Mouse (Mus musculus): ENCODE results near the gene Chml.

DNA sequence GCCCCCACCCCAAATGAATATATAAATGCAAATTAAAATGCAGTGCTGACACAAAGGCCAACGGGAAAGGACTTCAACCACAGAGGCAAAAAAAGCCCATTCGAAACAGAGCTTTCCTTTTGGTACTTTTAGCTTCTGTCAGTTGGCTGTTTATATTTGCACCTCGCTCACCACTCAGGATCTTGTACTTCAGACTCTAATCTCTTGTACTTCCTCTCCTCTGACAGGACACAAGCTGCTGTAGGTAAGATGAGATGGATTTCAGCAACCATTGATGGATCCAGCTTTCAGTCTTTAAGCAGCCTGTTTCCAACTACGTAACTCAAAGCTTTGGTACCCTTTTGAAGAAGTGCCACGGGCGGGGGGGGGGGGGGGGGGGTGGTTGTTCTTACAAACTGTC lies 11.7 kb downstream of the Chml start:
- no peak for TF ChIP-seq GATA1 (IDR thresholded peaks at IDR 0.05; ENCODE audit: borderline replicate concordance, low read length)
- TF ChIP-seq FLI1 (IDR thresholded peaks at IDR 0.05; ENCODE audit: low read length), result no peak
